Mouse (Mus musculus) right cerebral cortex, postnatal 4 days (tissue): ENCODE measurements around the gene Kif5c.
A peak's percentile ranks its signal among the peaks of the same experiment; 100 is the strongest.

Experiments used
- DNase-seq: peaks from one replicate; pipeline ENCODE4 v3.0.0-alpha.2; 2022

The Kif5c gene

DNA sequence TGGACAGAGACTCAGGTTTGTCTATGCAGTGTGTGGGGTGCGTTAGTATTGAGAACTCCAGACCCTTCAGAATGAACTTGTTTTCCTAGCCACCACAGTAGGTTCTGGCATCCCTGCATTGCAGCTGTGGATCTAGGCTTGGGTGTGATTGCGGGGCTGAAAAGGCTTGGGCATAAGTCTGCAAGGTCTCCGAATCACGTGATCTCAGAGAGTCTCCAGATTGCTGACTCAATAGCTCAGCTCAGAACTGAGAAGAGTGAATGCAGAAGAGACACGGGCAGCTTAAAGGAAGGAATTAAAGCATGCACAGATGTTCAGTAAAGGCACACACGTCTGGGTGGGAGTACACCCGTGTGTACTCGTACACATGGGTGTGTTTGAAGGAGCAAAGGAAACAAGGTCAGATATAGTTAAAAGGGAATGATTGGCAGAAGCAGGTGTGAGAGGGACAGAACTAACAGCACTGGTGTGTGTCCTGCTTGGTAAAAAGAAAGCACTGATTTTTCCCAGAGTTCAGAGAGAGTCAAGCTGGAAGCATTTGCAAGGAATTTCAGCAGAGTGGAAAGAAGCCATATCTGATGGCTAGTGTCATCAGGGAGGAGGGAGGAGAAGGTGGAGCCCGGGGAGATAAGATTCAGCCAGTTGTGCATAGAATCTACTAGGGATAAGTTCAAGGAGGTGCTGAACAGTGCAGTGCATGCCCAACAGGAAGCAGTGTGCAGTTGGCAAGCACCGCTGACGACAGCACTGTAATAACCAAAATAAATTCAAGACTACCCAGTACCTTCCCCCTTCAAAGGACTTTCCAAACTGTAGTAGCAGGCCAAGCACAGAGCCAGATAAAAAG, 130.9 kb downstream of the Kif5c start:
- no peak for DNase-seq

DNA sequence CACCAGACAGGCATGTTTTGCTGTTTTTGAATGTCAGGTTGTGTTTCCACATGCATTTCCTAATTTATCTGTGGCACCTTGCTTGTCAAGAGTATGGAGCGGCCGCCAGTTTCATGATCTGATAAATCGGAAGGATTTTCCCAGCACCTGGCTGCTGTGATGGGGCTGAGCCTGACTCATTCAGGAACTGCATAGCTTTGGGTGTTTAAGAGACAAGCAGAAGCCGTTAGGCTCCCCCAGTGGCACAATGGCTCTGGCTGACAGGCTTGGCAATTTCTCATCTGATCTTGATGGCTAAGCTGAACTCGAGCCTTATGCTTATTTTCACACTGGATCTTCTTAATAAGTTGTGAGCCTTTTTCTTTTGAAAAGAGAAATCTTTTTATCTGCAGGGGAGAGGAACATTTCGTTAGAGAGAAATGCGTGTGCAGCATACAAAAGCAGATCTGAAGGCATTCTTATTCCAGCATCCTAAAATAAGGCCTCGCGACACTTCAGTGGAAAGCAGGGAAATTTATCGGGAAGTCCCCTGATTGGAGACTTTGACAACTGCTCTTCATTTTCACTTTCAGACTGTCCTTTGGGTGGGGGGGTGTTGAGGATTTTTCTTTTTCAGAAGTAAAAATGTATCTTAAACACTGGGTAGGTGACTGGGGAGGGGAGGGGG, 132.6 kb downstream of the Kif5c start:
- DNase-seq = no peak

DNA sequence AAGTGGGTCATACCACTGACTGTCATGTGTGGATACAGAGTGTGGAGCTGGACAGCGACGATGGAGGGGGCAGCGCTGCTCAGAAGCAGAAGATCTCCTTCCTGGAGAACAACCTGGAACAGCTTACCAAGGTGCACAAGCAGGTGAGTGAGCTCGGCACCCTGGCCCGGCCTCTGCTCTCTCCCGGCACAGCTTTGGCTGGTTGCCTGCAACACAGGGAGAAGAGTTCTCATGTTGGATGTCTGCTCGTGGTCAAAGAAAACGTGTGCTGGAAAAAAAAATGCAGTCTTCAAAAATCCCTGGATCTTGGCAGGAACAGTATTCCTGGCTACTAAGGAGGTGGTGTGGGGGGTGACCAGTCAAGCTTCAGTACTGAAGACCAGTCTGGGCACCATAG, 133.1 kb downstream of the Kif5c start:
- no peak for DNase-seq

DNA sequence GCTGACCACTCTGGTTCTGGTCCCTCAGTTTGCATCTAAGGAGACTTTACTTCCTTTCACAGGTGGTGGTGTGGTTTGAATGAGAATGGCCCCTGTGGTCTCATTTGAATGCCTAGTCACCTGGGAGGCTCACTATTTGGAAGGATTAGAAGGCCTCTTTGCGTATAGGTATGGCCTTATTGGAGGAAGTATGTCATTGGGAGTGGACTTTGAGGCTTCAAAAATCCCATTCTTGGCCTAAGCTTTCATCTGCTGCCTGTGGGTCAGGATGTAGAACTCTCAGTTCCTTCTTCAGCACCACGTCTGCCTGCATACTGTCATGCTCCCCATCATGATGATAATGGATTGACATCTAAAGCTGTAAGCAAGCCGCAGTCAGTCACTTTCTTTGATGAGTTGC, 134.0 kb downstream of the Kif5c start:
- no peak for DNase-seq

DNA sequence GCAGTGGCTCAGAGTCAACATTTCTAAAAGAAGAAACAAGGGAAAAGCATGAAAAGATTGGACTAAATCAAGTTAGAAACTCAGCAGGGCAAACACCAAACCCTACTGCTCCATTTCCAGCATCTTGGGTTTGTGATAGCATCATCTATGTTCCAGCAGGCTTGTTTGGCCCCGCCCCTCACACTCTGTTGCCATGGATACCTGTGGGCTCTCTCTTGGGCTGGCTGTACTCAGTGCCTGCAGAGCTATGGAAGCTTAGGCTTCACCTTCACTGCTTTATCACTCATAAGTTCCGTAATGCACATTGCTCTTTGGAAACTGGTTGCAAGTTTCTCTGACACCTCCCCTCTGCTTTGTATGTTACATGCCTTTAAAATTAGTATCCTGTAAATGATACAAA, 136.0 kb downstream of the Kif5c start:
- no peak for DNase-seq

DNA sequence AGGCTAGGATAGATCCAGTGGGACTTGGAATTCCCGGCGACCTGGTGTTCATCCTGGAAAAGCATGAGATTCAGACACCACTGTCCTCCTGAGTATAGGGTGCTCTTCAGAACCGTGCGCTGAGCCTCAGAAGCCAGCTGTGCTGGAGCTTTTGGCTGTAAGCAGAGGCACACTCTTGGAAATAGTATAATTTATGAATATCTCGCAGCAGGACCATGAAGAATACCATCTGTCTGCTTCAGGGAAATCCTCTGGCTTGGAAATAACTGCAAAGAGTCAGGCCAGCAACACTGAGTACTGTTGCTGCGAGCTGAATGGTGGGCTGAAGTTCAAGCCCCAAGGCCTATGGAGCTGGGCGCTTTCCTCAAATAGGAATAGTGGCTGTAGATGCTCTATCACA, 138.5 kb downstream of the Kif5c start:
- no peak for DNase-seq

DNA sequence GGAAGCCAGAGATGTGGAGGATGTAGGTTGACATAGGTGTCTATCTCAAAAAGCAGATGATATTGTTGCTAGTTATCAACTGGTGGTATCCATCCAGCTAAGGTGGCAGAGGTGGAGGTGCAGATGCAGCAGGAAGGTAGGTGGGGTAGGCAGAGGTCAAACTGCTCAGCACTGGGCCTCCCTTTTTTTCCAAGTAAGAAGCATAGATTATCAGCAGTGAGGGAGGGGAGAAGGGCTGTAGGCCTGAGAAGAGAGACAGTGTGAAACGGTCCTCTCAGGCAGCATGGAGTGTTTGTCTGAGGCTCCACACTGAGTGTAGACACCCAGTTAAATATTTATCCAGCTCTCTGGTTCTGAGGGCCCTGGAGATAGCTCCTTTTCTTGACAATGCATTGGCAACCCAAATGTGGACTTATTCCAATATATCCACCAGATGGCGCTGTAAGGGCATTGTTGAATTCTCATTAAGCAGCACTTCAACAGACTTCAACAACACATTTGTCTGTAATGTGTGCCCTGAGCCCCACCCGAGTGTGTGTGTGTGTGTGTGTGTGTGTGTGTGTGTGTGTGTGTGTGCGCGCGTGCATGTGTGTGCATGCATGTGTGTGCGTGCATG, 145.3 kb downstream of the Kif5c start:
- no peak for DNase-seq

DNA sequence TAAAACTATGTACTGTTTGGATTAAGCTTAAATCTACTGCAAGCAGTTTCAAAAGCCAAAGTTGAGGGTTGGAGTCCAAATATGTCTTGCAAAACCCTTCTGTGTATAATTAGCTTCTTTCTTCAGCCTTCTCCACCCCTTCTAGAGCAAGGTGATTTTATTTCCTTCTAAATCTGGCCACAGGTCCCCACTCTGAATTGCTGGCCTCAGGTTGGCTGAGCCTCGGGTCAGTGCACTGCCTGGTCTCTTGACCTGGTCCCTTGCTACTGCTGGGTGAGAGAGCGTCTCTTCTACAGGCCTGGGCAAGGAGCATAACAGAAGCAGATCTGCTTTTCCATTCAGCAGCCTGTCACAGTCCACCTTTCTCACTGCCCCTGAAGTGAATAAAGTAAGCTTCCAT, 149.8 kb downstream of the Kif5c start:
- no peak for DNase-seq

DNA sequence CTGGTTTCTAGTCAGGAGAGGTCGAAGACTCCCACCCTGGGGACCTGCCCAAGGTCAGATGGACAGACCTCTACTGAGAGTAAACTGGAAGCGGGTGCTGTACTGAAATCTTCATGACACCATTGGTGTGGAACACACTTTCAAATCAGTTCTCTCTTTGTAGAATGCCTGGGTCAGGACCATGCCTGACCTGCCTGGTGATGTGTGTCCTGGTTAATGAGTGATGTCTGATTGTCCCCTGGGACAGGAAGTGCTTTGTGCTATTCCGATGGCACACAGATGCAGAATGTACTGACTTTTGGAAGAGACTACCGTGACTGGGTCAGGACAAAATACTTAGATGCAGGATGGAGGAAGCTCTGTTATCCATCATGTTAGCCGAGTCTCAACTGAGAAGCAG, 151.3 kb downstream of the Kif5c start:
- DNase-seq = no peak

DNA sequence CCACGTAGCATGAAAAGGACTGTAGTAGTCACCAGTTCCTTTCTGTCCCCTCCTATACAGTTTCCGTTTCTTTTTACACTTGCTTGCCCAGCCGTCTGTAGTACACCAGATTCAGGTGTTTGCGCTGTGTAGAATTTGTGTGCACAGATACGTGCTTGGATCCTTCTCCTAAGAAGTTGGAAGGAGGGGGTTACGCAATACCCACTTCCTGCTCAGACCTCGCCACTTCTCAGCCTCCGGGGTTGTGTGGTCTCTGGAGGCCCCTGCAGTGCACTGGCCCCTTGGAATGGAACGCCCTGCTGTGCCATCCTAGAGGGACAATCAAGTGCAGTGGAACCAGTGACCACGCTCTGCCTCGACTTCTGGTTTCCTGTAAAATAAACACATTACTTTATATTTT, 152.1 kb downstream of the Kif5c start:
- DNase-seq = no peak

DNA sequence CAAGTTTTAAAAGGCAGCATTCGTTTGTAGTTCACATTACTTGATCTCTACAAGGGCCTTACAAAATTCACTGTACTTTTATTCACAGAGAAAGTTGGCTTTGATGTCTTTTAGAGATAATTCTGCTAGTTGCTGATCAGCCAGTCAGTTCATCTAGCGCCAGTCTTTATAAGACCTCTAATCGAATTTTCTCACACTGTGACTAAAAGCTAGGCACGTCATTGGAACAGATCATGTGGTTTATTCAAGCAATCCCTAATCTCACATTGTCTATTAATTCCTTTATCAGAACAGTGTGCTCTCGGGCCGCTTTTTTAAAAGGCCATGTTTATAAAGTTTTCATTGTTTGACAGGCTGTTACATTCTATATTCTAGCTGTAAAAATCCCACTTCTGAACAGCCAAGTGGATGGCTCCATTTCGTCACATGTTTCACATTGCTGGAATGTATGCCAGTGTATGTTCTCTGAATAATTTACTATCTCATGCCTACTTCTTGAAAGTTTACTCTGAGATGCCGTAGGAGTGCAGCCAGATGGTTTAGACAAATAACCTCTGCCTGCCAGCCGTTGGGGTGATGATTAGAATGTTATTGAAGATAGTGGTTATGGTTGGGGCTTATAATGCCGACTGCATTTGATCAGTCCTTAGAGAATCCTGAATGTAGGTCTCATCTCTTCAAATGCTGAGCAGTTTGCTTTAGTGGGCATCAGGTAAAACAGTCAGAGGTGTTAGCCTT, 154.3 kb downstream of the Kif5c start:
- DNase-seq = no peak

DNA sequence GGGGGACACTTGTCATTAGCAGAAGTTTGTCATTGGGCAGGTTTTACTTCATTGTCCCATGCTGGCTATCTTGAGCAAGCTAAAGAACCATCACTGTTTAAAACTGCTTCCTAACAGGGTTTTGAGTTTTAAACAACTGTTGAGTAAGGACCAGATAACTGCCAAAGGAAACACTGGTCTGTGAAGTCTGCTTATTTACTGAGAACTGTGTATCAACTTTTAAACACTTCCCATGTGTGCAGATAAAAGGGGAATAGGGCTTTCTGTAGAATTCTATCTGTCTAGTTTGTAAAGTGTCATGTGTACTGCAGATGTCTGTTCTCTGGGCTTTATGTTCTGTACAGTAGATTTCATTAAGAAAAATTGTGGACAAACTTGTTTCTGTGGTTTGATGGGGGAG, 155.1 kb downstream of the Kif5c start:
- no peak for DNase-seq

DNA sequence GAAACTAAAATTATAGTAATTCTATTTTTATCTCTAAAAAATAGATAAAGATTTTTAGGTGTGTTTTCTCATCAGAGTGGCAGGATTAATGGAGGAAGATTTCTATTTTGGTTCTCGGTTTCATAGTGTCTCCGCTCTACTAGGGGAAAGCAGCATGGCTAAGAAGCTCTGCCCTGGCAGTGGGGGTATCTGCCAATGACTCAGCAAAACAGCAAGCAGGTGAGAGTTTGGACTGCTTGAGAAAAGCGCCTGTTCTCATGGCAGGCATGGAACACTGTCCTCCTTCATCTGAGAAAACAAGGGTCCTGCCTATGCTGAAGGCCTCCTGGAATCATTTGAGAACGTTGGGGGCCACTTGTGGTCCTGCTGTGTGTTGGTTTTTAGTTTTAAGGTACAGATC, 156.1 kb downstream of the Kif5c start:
- no peak for DNase-seq

DNA sequence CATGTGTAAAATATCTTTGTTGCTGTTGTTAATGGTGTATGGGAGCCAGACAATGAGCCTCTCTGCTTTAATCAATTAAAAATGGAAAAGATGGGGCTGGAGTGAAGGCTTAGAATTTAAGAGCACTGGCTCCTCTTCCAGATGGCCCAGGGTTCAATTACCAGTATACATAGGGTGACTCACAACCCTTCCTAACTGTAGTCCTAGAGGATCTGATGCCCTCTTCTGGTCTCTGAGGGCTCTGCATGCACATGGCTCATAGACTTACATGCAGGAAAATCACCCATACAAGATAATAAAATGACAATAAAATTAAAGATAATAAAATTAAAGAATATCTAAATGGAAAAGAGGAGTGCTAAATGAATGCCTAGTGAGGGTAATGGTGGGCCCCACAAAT, 156.6 kb downstream of the Kif5c start:
- no peak for DNase-seq

DNA sequence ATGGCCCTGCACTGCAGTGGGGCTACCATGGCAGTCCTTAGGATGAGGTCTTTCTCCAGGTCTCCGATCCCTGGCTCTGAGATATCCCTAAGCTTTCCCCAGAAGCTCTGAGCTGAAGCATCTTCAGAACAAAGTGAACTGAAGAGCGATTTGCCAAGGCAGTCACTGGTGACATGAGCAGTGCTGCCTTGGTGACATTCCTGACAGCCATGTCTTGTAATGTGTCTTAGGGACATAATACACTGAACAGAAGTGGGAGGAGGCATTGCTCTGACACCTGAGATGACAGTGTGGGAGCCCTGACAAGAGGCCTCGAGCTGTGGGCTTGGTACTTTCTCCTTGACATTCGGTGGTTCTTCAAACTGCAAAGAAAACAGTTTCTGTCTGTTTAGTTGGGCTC, 157.3 kb downstream of the Kif5c start:
- DNase-seq = no peak

DNA sequence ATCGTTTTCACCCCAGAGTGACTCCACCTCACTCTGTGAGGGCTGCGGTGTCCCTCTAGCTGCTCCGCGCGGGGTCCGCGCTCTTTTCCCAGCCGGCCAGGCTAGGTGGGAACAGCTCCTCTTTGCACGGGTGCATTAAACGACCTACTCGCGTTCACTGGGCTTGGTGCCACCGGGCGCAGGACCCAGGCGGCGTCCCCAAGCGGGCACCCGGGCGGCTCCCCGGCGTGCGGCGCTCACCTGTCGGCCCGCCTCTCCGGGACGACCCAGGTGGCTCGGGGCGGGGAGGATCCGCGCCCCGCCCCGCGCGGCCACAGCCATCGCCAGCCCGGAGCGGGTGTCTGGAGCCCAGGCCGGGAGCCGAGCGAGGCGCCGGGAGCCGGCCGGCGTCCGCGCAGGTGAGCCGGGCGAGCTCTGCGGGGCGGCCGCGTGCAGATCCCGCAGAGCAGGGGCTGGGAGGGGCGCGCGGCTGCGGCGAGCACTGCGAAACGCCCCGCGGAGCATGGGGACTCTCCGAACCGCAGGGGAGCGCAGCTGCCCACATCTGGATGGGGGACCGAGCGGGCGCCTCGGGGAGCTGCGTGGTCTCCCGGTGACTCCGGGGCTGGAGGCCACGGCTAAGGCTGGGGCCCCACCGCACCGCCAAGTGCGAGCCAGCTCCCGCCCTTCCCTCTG, 168.4 kb downstream of the Kif5c start, which contains the start of gene Lypd6b:
Gene Lypd6b, plus strand, starts transcription at position 313 of the 675 bp plus-strand sequence.
- DNase-seq = peak; percentile 37

DNA sequence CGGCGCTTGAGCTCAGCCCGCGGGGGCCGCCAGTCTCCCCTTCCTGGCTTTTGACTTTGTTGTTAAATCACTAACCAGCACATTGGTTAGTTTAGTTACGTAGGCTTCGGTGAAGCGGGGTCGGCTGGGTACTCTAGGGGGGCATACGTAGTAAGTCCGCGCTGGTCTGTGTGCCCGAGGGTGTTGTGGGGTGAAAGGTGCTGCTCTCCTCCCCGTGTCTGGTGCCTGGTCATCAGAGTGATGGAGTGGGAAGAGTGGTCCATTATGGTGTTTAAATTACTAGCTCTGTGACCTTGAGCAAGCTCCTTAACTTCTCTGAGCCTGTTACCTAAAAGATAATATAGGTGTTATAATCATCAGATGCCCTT, 168.9 kb downstream of the Kif5c start:
- DNase-seq = no peak

DNA sequence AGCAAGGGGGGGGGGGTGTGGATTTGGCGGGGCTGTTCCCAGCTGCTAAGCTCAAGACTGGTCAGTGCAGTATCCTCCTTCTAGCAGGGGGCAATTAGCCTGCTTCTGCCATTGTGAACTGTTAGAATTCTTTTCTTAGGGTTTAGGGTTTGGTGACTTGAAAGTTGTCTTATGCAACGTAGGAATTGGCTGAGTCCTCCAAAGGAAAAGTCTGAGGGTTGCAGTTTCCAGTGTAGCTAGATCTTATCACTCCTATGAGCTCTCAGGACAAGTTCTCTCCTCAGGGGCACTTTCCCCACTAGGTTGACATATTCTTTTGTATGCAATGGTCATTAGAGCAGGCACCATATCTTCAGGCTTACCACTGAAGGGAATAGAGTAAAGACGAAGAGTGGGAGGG, 169.5 kb downstream of the Kif5c start:
- DNase-seq = no peak

DNA sequence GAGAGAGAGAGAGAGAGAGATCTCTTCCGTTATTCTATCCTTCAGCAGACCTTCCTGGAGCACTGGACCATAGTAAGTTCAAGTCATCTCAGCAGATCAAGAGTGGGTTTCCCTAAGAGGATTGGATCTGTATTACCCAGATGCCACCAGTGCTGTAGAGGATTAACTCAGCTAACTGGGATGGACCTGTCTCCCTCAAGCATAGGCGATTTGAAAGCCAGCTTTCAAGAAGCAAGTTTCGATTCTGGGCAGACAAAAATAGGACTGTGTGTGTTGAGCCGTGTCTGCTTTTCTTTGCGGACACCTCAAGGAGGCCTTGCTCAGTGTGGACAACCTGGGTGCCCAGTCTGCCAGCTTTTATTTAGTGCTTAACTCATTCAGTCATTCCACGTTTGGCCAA, 170.0 kb downstream of the Kif5c start:
- DNase-seq = no peak

DNA sequence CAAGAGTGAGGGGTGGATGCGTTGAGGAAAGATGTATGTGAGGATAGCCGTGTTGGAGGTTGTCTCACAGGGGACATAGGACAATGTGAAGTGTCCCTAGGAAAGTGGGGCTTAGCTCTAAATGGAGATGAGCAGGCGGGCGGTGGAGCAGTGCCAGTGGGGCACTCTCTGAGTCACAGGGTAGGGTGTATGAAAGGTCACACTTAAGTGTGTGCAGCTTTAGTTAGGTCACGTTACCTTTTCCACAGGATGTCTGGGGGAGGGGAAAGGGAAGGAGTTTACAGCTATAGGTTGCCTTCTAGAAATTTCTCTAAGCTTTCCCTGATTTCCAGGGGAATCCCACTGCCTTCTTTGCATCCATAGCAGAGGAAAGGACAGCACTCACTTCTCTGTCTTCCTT, 170.4 kb downstream of the Kif5c start:
- no peak for DNase-seq

DNA sequence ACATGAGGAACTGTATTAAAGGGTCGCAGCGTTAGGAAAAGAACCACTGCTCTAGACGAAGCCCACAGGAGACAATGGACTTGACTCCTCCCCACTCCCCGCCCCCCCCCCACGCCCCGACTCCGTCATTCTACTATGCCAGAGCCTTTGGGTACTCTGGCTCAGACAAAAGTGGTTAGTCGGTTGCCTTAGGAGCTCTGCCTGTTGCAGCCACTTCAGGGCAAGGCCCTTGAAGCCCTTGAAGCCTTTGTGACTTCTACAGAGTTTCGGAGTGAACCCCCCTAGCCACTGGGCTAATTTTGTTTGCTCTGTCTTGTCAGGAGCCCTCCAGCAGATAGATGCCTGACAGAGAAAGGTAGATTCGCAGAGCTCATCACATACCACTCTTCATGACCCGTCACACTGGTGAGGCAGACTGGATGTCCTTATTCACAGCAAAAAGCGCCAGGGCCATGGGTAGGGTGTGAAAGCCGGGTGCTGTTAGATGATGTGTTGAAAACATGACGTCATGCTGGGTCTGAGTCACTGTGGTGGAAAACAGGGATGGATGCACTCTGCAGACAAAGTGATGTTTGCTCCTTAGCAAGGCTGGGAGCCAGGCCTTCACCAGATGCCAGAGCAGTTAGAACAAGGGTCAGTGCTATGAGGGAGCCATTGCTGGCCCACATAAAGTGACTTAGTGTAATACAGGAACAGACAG, 178.5 kb downstream of the Kif5c start:
- no peak for DNase-seq

DNA sequence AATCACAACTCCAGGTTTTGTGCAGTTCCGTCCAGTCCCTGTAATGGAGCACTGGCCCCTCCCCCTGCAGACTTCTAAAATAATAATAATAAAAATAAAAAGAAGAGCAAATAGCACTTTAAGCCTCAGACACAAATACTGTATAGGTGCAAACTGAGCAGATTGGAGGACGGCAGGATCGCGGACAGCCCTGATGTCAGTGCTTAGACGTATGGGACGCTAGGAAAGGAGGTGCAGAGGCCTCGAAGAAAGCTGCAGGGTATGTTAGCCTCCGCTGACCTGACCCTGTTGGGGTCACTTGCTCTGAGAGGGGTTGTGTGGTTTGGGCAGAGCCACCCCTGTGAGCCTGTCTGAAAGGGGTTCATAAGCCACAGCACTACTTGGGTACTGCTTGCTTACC, 185.3 kb downstream of the Kif5c start:
- DNase-seq = no peak
